Mouse (Mus musculus) MEL (cell line): ENCODE measurements around the gene Epb41l5. TPM values are rescaled to one million over a fixed set of nuclear protein-coding genes. Genes with fewer than 3 reads are reported as not detected.

Source experiments
- DNase-seq: peaks from one replicate; pipeline ENCODE4 v3.0.0; 2011; ENCODE audit warnings: low read depth, low spot score
- H3K27ac ChIP-seq: 2 replicates; pipeline ENCODE4 v1.5.1; 2012; ENCODE audit warnings: low read depth, mild to moderate bottlenecking, control low read depth, low read length, moderate library complexity; ENCODE audit not compliant: control insufficient read depth
- H3K27me3 ChIP-seq, 2 experiments: fragments of 150-350 bp in 1 of 2; sonication (generic) in 1 of 2; 2 replicates each; pipeline ENCODE4 v1.6.1; 2012; ENCODE audit warnings: low read length in 2 of 2, mild to moderate bottlenecking in 2 of 2, improper control_type of control experiment in 1 of 2, moderate library complexity in 1 of 2; ENCODE audit not compliant: insufficient read depth in 2 of 2, control insufficient read depth in 1 of 2
- H3K36me3 ChIP-seq, 2 experiments: 2 replicates each; pipeline ENCODE4 v1.6.1; 2012 to 2014; ENCODE audit warnings: low read length in 2 of 2, improper control_type of control experiment in 1 of 2, inconsistent platforms in 1 of 2, mild to moderate bottlenecking in 1 of 2; ENCODE audit not compliant: insufficient read depth in 2 of 2, control insufficient read depth in 1 of 2
- H3K4me1 ChIP-seq, 2 experiments: fragments of 150-350 bp in 1 of 2; sonication (generic) in 1 of 2; 2 replicates each; pipeline ENCODE4 v1.6.1; 2012; ENCODE audit warnings: low read length in 2 of 2, improper control_type of control experiment in 1 of 2, mild to moderate bottlenecking in 1 of 2; ENCODE audit not compliant: insufficient read depth in 2 of 2, control insufficient read depth in 1 of 2
- H3K4me3 ChIP-seq, 2 experiments: fragments of 150-350 bp in 1 of 2; sonication (generic) in 1 of 2; 2 replicates each; pipeline ENCODE4 v1.5.1; 2012; ENCODE audit warnings: low read depth in 2 of 2, low read length in 2 of 2, mild to moderate bottlenecking in 2 of 2, moderate library complexity in 2 of 2, control low read depth in 1 of 2, improper control_type of control experiment in 1 of 2; ENCODE audit not compliant: control insufficient read depth in 1 of 2, insufficient read depth in 1 of 2
- H3K79me2 ChIP-seq: 2 replicates; pipeline ENCODE4 v1.6.1; 2012; ENCODE audit warnings: mild to moderate bottlenecking, low read length, moderate library complexity; ENCODE audit not compliant: control insufficient read depth, poor library complexity, insufficient read depth
- H3K9ac ChIP-seq: 2 replicates; pipeline ENCODE4 v1.6.1; 2012; ENCODE audit warnings: low read depth, mild to moderate bottlenecking, control low read depth, low read length, moderate library complexity; ENCODE audit not compliant: control insufficient read depth, poor library complexity, severe bottlenecking
- H3K9me3 ChIP-seq: fragments of 150-350 bp; sonication (generic); replicated peaks from 2 replicates; pipeline ENCODE4 v1.6.1; 2012; ENCODE audit warnings: mild to moderate bottlenecking, low read length, improper control_type of control experiment, moderate library complexity; ENCODE audit not compliant: insufficient read depth
- BHLHE40 ChIP-seq: IDR thresholded peaks from 2 replicates; pipeline ENCODE4 v1.6.1; 2012; ENCODE audit warnings: low read depth, mild to moderate bottlenecking, inconsistent platforms, low read length, improper control_type of control experiment, borderline replicate concordance
- CHD1 ChIP-seq: IDR thresholded peaks from 2 replicates; pipeline ENCODE4 v1.6.1; 2012; ENCODE audit warnings: low read depth, mild to moderate bottlenecking, inconsistent platforms, low read length, improper control_type of control experiment
- CTCF ChIP-seq, 3 experiments: IDR thresholded peaks in 2 of 3; conservative IDR thresholded peaks in 1 of 3; 2 replicates each; pipeline ENCODE4 v1.5.1; 2011 to 2012; ENCODE audit warnings: low read length in 3 of 3, low read depth in 2 of 3, mild to moderate bottlenecking in 2 of 3, improper control_type of control experiment in 1 of 3, inconsistent platforms in 1 of 3, mixed read lengths in 1 of 3, moderate library complexity in 1 of 3; ENCODE audit not compliant: control insufficient read depth in 1 of 3, insufficient read depth in 1 of 3, poor library complexity in 1 of 3, severe bottlenecking in 1 of 3
- E2F4 ChIP-seq: IDR thresholded peaks from 2 replicates; pipeline ENCODE4 v1.6.1; 2011; ENCODE audit warnings: low read depth, low read length, improper control_type of control experiment, borderline replicate concordance
- EP300 ChIP-seq, 2 experiments: IDR thresholded peaks; 2 replicates each; pipeline ENCODE4 v1.6.1; 2011; ENCODE audit warnings: improper control_type of control experiment in 2 of 2, low read length in 2 of 2, low read depth in 1 of 2, mild to moderate bottlenecking in 1 of 2
- GABPA ChIP-seq: IDR thresholded peaks from 2 replicates; pipeline ENCODE4 v1.6.1; 2012; ENCODE audit warnings: low read depth, mild to moderate bottlenecking, inconsistent platforms, low read length, improper control_type of control experiment, moderate library complexity
- KAT2A ChIP-seq: conservative IDR thresholded peaks from 2 replicates; pipeline ENCODE4 v1.6.1; 2012; ENCODE audit warnings: low read depth, low read length, improper control_type of control experiment, inconsistent platforms
- MAFK ChIP-seq: IDR thresholded peaks from 2 replicates; pipeline ENCODE4 v1.6.1; 2011; ENCODE audit warnings: low read depth, mild to moderate bottlenecking, low read length, improper control_type of control experiment, borderline replicate concordance
- MAX ChIP-seq: IDR thresholded peaks from 2 replicates; pipeline ENCODE4 v1.6.1; 2011; ENCODE audit warnings: low read length, improper control_type of control experiment
- MAZ ChIP-seq: IDR thresholded peaks from 2 replicates; pipeline ENCODE4 v1.6.1; 2012; ENCODE audit warnings: low read depth, mild to moderate bottlenecking, inconsistent platforms, low read length, improper control_type of control experiment
- MEF2A ChIP-seq: IDR thresholded peaks from 2 replicates; pipeline ENCODE4 v1.6.1; 2014; ENCODE audit warnings: low read depth, mild to moderate bottlenecking, inconsistent platforms, low read length, improper control_type of control experiment; ENCODE audit not compliant: poor library complexity, insufficient replicate concordance, severe bottlenecking; ENCODE audit errors: extremely low read depth
- MYB ChIP-seq: IDR thresholded peaks from 2 replicates; pipeline ENCODE4 v1.6.1; 2011; ENCODE audit warnings: mild to moderate bottlenecking, low read depth, low read length, improper control_type of control experiment
- MYC ChIP-seq: IDR thresholded peaks from 2 replicates; pipeline ENCODE4 v1.6.1; 2011; ENCODE audit warnings: low read depth, mild to moderate bottlenecking, low read length, improper control_type of control experiment, moderate library complexity
- NELFE ChIP-seq: IDR thresholded peaks from 2 replicates; pipeline ENCODE4 v1.6.1; 2011; ENCODE audit warnings: low read depth, low read length, improper control_type of control experiment
- NRF1 ChIP-seq: IDR thresholded peaks from 2 replicates; pipeline ENCODE4 v1.6.1; 2014; ENCODE audit warnings: low read depth, mild to moderate bottlenecking, inconsistent platforms, low read length, improper control_type of control experiment, moderate library complexity; ENCODE audit not compliant: poor library complexity, insufficient read depth, severe bottlenecking
- POLR2A ChIP-seq, 2 experiments: IDR thresholded peaks; 2 replicates each; pipeline ENCODE4 v1.6.1; 2011 to 2012; ENCODE audit warnings: low read length in 2 of 2, mild to moderate bottlenecking in 2 of 2, control low read depth in 1 of 2, improper control_type of control experiment in 1 of 2, low read depth in 1 of 2, moderate library complexity in 1 of 2; ENCODE audit not compliant: control insufficient read depth in 1 of 2, insufficient read depth in 1 of 2, poor library complexity in 1 of 2
- POLR2AphosphoS5 ChIP-seq: IDR thresholded peaks from 2 replicates; pipeline ENCODE4 v1.6.1; 2012; ENCODE audit warnings: low read depth, borderline replicate concordance, mild to moderate bottlenecking, inconsistent platforms, low read length, moderate library complexity, mixed read lengths
- RAD21 ChIP-seq: IDR thresholded peaks from 2 replicates; pipeline ENCODE4 v1.6.1; 2011; ENCODE audit warnings: mild to moderate bottlenecking, low read depth, low read length, improper control_type of control experiment
- SIN3A ChIP-seq: IDR thresholded peaks from 2 replicates; pipeline ENCODE4 v1.6.1; 2012; ENCODE audit warnings: low read length, improper control_type of control experiment, inconsistent platforms
- SMC3 ChIP-seq: IDR thresholded peaks from 2 replicates; pipeline ENCODE4 v1.6.1; 2011; ENCODE audit warnings: low read depth, low read length, improper control_type of control experiment
- UBTF ChIP-seq: IDR thresholded peaks from 2 replicates; pipeline ENCODE4 v1.6.1; 2012; ENCODE audit warnings: low read depth, mild to moderate bottlenecking, inconsistent platforms, low read length, improper control_type of control experiment, moderate library complexity, borderline replicate concordance; ENCODE audit not compliant: insufficient read depth
- USF1 ChIP-seq: IDR thresholded peaks from 2 replicates; pipeline ENCODE4 v1.6.1; 2014; ENCODE audit warnings: low read depth, mild to moderate bottlenecking, inconsistent platforms, low read length, improper control_type of control experiment, moderate library complexity
- ZKSCAN1 ChIP-seq: IDR thresholded peaks from 2 replicates; pipeline ENCODE4 v1.6.1; 2012; ENCODE audit warnings: low read depth, mild to moderate bottlenecking, inconsistent platforms, low read length, improper control_type of control experiment, moderate library complexity
- ZMIZ1 ChIP-seq: IDR thresholded peaks from 2 replicates; pipeline ENCODE4 v1.6.1; 2012; ENCODE audit warnings: low read depth, mild to moderate bottlenecking, inconsistent platforms, low read length, improper control_type of control experiment, moderate library complexity
- ZNF384 ChIP-seq: IDR thresholded peaks from 2 replicates; pipeline ENCODE4 v1.6.1; 2012; ENCODE audit warnings: low read depth, mild to moderate bottlenecking, inconsistent platforms, low read length, improper control_type of control experiment
- polyA plus RNA-seq, 2 experiments: library from polyadenylated mRNA; stranded (reverse) in 1 of 2; unstranded in 1 of 2; fragments of >175 nt in 1 of 2; fragments of >200 nt in 1 of 2; gene quantifications; 2 replicates each; pipeline versions ENCODE4 v1.2.1 to v1.2.4; 2012; ENCODE audit warnings: low replicate concordance in 2 of 2, low read depth in 1 of 2; ENCODE audit not compliant: insufficient read length in 2 of 2, insufficient read depth in 1 of 2, missing spikeins in 1 of 2
- total RNA-seq: library from RNA; depleted of rRNA; stranded (reverse); fragments of 300-350 nt; gene quantifications from 2 replicates; pipeline ENCODE4 v1.2.3, GENCODE M21; 2012

Gene Epb41l5
- total and polyA plus RNA-seq, 3 experiments = 7.0 to 8.8 TPM; not detected in 1

GRCm38 (mm10) chr1:119557641-119558395 lies 91.0 kb downstream of the Epb41l5 start:
- Histone ChIP-seq H3K4me3 (no peak overlapping the region), H3K27me3 (no peaks in the 10 kb centered on the region), H3K4me1 (no peaks in the 10 kb centered on the region), H3K9ac (no peak overlapping the region), H3K9me3 (no peaks in the 10 kb centered on the region), H3K27ac (no peak overlapping the region), H3K36me3 (no peaks in the 10 kb centered on the region), H3K79me2 (no peaks in the 10 kb centered on the region)
- TF ChIP-seq POLR2A (IDR thresholded peaks at IDR 0.05; ENCODE audit: control insufficient read depth in 1 of 2, insufficient read depth in 1 of 2, low read depth in 1 of 2, low read length in 2 of 2, poor library complexity in 1 of 2) = no peak
- no peak for TF ChIP-seq NRF1
- TF ChIP-seq BHLHE40 = no peak
- TF ChIP-seq E2F4 = no peak
- no peak for TF ChIP-seq ZKSCAN1
- TF ChIP-seq ZNF384 = no peak
- TF ChIP-seq NELFE = no peak
- no peak for TF ChIP-seq MAZ
- TF ChIP-seq CTCF (IDR thresholded peaks at IDR 0.05 in 2 of 3, conservative IDR thresholded peaks at IDR 0.05 in 1 of 3; ENCODE audit: control insufficient read depth in 1 of 3, insufficient read depth in 1 of 3, low read depth in 2 of 3, low read length in 3 of 3, poor library complexity in 1 of 3, severe bottlenecking in 1 of 3) = no peak
- TF ChIP-seq RAD21 = no peak
- TF ChIP-seq MYB = no peak
- no peak for TF ChIP-seq MYC
- TF ChIP-seq ZMIZ1 = no peak
- no peak for TF ChIP-seq USF1
- no peak for TF ChIP-seq UBTF
- TF ChIP-seq KAT2A = no peak
- no peak for TF ChIP-seq MEF2A
- no peak for TF ChIP-seq POLR2AphosphoS5
- no peak for TF ChIP-seq EP300 (IDR thresholded peaks at IDR 0.05; ENCODE audit: low read depth in 1 of 2, low read length in 2 of 2)
- DNase-seq = no peak

GRCm38 (mm10) chr1:119555651-119556050 lies 93.1 kb downstream of the Epb41l5 start:
- no peak for DNase-seq
- Histone ChIP-seq H3K4me1 (no peaks in the 10 kb centered on the region), H3K36me3 (no peaks in the 10 kb centered on the region)

More at GRCm38 (mm10) chr1:119555651-119556050, 93.1 kb downstream of the Epb41l5 start:
- H3K9ac ChIP-seq = no peak overlapping the region
- H3K27ac ChIP-seq = no peak overlapping the region
- H3K4me3 ChIP-seq = no peak overlapping the region
- no peak for TF ChIP-seq GABPA
- no peak for TF ChIP-seq BHLHE40
- TF ChIP-seq CHD1 = no peak
- TF ChIP-seq NELFE = no peak
- TF ChIP-seq MAZ = no peak
- TF ChIP-seq MAX = no peak
- TF ChIP-seq CTCF (IDR thresholded peaks at IDR 0.05 in 2 of 3, conservative IDR thresholded peaks at IDR 0.05 in 1 of 3; ENCODE audit: control insufficient read depth in 1 of 3, insufficient read depth in 1 of 3, low read depth in 2 of 3, low read length in 3 of 3, poor library complexity in 1 of 3, severe bottlenecking in 1 of 3) = no peak
- TF ChIP-seq USF1 = no peak
- TF ChIP-seq SIN3A = no peak
- no peak for TF ChIP-seq MAFK
- no peak for TF ChIP-seq SMC3
- H3K27me3 ChIP-seq = no peaks in the 10 kb centered on the region
- no peaks in the 10 kb centered on the region for H3K9me3 ChIP-seq
- H3K79me2 ChIP-seq = no peaks in the 10 kb centered on the region
